Mouse (Mus musculus): Measurements from ENCODE around the gene Klk1b5.

GRCm38 (mm10) chr7:44260410-44260809, 44.7 kb downstream of the Klk1b5 start:
- no peak for TF ChIP-seq POLR2A (IDR thresholded peaks at IDR 0.05; ENCODE audit: low read depth, low read length)
- no peak for TF ChIP-seq CTCF (conservative IDR thresholded peaks at IDR 0.05; ENCODE audit: insufficient read depth, insufficient read length, low read depth, low read length)
